Mouse (Mus musculus): ENCODE measurements around the gene Add1.

Add1 gene

GRCm38 (mm10) chr5:34573268-34574221, at the start of gene Add1:
Add1 (plus strand) TSS chr5:34573664.
- peak; percentile 98 for DNase-seq (ENCODE audit: low spot score in 2 of 2)

GRCm38 (mm10) chr5:34523958-34524485, 49.4 kb upstream of the Add1 start:
- DNase-seq (ENCODE audit: low spot score in 2 of 2), result no peak

GRCm38 (mm10) chr5:34524511-34524910, 49.0 kb upstream of the Add1 start:
- DNase-seq (ENCODE audit: low spot score in 2 of 2), result no peak

DNA sequence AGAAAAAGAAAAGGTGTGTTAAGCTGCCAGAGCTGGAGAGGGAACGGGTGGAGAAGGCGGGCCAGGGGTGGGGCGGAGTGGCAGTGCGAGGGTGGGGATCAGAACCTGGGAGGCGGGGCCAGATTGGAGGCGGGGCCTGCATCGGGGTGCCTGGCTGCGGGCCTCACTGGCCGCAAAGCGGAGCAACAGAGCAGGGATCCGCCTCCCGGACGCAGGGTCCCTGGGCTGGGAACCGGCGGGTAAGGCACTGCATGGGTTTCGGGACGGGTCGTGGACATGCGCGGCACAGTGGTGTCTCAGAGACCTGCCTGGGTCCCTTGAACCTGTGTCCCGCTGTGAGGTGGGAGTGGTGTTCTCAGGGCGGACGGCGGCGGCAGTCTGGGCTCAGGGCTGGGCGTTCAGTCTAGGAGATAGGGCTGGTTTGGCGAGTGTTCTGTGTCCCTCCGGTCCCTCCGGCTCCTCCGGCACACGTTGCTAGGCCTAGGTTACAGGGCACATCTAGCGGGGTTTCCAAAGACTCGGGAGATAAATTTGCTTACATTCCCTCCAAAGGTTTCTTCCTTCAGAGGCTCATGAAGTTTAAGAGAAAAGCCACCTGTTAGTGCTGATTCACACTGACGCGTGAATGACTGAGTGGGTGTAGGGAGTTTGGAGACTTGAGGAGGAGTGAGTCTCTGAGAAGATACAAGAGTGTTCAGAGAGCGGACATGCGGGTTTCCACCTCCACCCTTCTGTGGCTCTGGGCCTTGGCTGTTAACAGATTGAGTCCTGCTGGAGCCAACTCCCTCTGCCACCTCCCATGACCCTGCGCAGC, 47.6 kb upstream of the Add1 start, which contains the start of gene Sh3bp2:
Sh3bp2 (plus strand) TSS at position 176 of the 814 bp plus-strand sequence.
- peak; percentile 96 for DNase-seq (ENCODE audit: low spot score in 2 of 2)

DNA sequence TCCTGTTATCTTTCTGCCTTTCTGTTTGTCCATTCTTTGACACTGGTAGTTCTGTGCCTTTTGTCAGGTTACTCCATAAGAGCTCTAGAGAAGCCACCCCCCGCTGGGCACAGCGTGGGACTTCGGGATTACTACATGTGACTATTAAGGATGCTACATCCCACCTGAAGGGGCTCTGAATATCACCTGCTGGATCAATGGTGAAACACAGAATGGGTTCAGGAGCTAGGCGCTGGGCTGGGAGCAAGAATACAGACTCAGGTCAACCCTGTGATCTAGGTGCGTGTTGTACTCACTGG, 47.0 kb upstream of the Add1 start:
- DNase-seq (ENCODE audit: low spot score in 2 of 2), result no peak

GRCm38 (mm10) chr5:34527352-34527751, 46.1 kb upstream of the Add1 start:
- no peak for DNase-seq (ENCODE audit: low spot score in 2 of 2)

DNA sequence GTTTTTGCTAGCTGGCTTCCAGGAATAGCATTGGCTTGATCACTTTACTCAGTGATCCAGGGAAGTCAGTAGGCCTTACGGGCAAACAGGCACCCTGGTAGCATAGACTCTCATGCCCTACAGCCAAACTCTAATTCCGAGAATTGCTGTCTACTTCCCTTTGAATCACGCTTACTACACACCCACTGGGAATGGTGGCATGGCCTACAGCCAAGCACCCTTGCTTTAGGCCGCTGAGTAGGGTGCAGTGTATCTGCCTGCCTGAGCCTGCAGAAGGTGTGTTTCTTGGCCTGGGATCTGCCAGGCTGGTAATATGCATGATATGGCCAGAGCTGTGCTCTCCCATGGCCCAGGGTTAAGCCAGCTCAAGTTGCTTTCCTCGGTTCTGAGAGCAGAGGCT, 44.7 kb upstream of the Add1 start:
- DNase-seq (ENCODE audit: low spot score in 2 of 2), result no peak

DNA sequence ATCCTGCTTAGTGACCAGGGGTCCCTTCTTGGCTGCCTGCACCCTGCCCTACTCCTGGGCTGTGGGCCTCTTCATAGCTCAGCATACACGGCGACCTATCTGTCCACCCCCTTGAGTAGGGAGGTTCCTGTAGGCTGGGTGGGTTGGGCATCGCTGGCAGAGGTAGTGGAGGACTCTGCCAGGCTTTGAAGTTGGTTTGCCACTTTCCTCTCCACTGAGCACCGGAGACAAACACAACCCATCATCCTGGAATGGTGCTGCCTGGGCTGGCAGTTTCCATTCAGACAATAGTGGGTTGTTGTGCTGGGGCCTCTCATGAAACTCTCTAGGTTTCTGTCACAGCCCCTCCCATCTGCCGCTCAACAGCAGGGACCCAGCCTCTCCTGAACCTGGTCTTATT, 43.3 kb upstream of the Add1 start:
- DNase-seq (ENCODE audit: low spot score in 2 of 2), result no peak

DNA sequence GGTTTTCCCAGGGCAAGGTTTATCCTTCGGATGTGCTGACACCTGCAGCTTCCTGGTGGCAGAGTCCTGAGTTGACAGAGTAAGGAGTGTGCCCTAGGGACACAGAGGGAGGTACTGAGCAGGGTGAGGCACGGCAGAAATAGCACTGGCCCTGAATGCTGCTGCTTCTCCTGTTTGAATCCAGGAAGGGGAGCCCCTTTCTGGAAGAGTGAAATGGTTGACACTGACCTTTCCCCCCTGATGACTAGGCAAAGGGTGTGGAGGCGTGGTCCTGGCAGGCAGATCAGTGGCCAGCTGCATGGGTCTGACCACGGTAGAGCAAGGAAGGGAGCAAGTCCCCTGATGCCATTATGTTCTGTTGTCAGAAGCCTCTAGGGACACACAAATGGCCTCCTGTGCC, 42.8 kb upstream of the Add1 start:
- DNase-seq (ENCODE audit: low spot score in 2 of 2), result no peak

DNA sequence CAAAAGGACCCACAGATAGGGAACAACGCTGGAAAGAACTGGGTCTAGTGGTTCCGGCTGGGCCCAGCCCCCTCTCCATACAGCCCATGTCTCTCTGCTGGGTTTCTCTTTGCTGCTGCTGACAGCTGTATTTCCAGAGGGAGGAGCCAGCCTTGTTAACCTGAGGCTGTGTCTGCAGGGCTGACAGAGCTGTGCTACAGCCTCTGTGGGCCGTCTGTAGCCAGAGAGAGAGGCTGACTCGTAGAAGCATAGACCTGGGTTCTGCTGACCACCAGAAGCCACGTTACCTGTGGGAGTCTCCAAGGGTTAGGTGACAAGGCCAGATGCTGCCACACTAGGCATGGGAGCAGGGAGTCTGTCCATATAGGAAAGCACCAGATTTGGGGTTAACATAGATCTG, 40.4 kb upstream of the Add1 start:
- DNase-seq (ENCODE audit: low spot score in 2 of 2), result no peak

DNA sequence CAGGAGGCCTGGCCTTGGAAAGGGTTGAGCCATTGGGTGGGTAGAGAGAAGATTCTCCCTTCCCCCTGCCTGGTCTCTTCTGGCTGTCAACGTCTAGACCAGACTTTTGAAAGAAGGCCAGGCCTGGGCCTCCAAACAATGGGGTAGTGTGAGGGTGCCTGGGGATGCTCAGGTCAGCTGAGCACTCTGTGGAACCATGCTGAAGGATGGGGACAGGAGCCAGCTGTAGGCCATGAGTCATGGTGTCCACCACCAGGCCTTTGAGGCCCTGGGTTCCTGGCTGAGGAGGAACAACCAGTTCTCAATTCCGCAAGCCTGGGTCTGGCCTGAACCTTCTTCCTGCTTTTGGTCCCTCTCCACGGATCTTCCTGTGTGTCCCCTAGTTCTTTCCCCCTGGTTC, 39.6 kb upstream of the Add1 start:
- peak; percentile 67 to 77 for DNase-seq (ENCODE audit: low spot score in 2 of 2)

GRCm38 (mm10) chr5:34534776-34535581, 38.5 kb upstream of the Add1 start:
- peak; percentile 38 to 51 for DNase-seq (ENCODE audit: low spot score in 2 of 2)

DNA sequence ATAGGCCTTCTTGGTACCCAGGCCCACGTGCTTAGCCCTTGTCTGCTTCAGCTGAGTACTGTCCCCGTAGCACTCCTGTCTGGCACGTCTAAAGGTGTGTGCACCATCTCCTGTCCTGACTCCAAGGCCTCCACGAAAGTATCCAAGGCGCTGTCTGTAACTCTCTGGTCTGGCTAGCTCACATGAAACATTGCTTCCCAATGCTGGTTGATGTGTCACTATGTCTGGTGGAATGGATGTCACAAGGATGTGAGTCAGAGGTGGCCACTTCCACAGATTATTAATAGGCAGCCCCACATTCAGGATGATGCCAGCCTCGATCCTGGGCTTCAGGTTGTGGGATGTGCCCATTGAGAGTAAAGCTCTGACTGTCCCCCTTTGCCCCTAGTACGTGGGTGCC, 37.6 kb upstream of the Add1 start:
- DNase-seq (ENCODE audit: low spot score in 2 of 2), result no peak

GRCm38 (mm10) chr5:34538079-34538478, 35.4 kb upstream of the Add1 start:
- no peak for DNase-seq (ENCODE audit: low spot score in 2 of 2)

- no peak for DNase-seq (ENCODE audit: low spot score in 2 of 2)
These were observed 34.9 kb upstream of the Add1 start for GRCm38 (mm10) chr5:34538527-34538926.

DNA sequence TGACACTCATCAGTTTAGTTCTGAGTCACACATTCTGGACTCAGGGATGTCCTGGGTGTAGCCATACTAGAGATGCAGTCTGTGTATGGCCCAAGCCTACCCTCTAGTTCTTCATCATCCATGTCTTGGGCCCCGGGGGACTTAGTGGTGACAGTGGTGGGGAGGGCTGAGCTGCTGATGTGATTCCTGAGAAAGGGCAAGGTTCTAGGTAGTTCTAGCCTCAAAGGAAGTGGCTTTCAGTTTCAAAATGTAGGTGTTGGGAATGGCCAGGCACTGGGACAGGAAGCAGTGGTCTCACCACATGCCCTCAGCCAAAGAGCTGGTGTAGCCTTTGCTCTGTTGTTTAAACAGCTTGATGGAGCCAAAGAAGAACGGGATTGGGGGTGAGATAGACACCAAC, 34.3 kb upstream of the Add1 start:
- DNase-seq (ENCODE audit: low spot score in 2 of 2), result no peak

DNA sequence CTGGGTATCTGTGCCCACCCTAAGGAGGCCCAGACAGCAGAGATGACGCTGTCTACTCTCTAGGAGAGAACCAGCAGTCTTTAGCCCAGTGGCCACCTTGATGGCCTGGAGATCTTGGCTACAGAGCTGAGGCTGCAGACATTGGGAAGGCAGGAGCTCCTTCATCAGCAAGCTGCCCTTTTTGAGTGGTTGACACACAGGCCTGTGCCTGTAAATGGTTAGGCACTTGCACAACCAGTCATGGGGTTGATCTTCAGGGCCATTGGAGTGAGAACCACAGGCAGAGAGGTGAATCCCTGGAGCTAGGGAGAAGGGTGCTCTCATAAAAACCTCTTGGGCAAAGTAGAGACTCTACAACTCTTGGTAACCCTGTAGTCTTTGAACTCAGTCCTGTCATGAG, 31.3 kb upstream of the Add1 start:
- no peak for DNase-seq (ENCODE audit: low spot score in 2 of 2)

- peak; percentile 60 to 72 for DNase-seq (ENCODE audit: low spot score in 2 of 2)
These were observed 30.4 kb upstream of the Add1 start for GRCm38 (mm10) chr5:34543114-34543513.

GRCm38 (mm10) chr5:34547410-34547809, 26.1 kb upstream of the Add1 start:
- no peak for DNase-seq (ENCODE audit: low spot score in 2 of 2)

DNA sequence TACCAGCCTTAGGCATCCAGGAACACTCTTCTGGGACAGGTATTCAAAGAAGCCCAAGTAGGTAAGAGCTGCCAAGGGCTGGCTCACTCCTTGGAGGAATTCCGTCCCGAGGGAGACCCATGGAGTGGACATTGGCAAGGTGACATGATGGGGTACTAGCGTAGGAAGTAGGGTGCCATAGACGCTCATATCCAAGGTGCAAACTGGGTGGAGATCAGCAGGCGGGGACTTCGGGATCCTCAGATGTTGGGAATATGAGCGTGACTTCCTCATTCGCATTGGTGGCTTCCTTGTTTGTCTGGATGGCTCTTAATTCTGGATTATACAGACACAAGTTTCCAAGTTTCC, 24.4 kb upstream of the Add1 start:
- no peak for DNase-seq (ENCODE audit: low spot score in 2 of 2)

- DNase-seq (ENCODE audit: low spot score in 2 of 2), result no peak
These were observed 23.8 kb upstream of the Add1 start for GRCm38 (mm10) chr5:34549483-34550221.

All from heart, adult 9 months (tissue).